Mouse (Mus musculus) ES-E14 (cell line): ENCODE data around the gene Zfp952.

ENCODE experiments used
- HCFC1 ChIP-seq: IDR thresholded peaks from 2 replicates; pipeline ENCODE4 v1.6.1; 2012; ENCODE audit warnings: low read length, inconsistent platforms, borderline replicate concordance; ENCODE audit not compliant: insufficient read depth
- MAFK ChIP-seq: IDR thresholded peaks from 2 replicates; pipeline ENCODE4 v1.6.1; 2014; ENCODE audit warnings: mild to moderate bottlenecking, low read depth, low read length, inconsistent platforms; ENCODE audit not compliant: insufficient read depth
- ZC3H11A ChIP-seq: IDR thresholded peaks from 2 replicates; pipeline ENCODE4 v1.6.1; 2012; ENCODE audit warnings: low read depth, mild to moderate bottlenecking, inconsistent platforms, low read length, borderline replicate concordance
- ZNF384 ChIP-seq: IDR thresholded peaks from 2 replicates; pipeline ENCODE4 v1.6.1; 2012; ENCODE audit warnings: low read depth, low read length, inconsistent platforms

GRCm38 (mm10) chr17:33032376-33032775 is 39.4 kb downstream of the Zfp952 start:
- TF ChIP-seq ZC3H11A, result no peak
- no peak for TF ChIP-seq HCFC1
- TF ChIP-seq MAFK, result no peak
- TF ChIP-seq ZNF384, result no peak
